Mouse (Mus musculus): ENCODE results near the gene Sohlh1.

Gene Sohlh1

DNA sequence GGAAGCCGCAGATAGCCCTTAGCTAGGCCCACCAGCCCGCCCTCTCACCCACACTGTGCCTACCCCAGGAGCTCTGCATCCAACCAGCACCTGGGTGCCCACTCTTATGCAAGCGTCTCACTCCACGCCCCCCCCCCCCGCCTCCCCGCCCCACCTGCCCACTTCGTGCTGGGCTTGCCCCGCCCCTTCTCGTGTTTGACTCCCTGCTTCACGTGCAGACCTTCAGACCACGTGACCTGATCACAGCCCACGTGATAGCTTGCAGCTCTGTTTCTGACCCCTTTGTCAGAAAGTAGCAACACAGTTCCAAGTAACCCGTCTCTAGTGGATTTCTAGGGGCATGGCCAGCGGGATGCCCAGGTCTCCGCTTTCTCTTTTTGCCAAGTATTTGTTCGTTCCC, at the start of gene Sohlh1:
Sohlh1 (minus strand) TSS at position 23 of the 400 bp plus-strand sequence.
- no peak for DNase-seq (ENCODE audit: low spot score in 2 of 2)

DNA sequence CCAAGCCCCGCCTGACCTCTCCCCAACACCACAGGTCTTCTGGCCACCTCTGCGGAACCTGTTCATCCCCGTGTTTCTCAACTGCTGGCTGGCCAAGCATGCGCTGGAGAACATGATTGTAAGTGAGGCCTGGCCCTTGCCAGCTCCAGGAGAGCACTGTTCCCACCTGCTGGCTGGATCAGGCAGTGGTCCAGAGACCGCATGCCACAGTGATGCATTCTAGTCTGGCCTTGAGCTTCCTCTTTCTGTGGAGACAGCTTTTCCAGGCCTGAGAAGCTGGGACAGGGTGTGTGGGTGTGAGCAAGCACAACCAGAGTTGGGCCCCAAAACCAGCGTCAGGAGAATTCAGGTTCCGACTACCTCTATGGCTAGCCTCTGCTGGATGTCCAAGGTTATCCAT, 45.4 kb upstream of the Sohlh1 start:
- no peak for DNase-seq (ENCODE audit: low spot score in 2 of 2)

DNA sequence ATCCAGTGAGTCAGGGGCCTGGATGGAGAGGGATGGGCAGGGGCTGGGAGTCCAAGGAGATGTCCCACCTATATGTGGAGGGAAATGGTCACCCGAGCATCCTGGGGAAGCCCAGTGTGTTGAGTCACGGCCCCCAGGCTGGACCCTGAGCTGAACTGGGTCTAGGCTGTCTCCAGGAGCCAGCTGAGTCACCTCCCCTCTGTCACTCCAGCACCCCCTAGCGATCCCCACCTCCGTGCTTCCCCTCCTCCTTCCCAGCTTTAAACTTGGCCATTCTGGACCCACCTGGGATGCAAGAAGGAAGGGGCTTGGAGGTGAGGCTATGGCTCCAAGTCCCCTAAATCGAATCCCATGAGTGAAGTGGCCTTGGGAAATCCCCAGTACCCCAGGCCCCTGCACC, 41.1 kb upstream of the Sohlh1 start:
- no peak for DNase-seq (ENCODE audit: low spot score in 2 of 2)

DNA sequence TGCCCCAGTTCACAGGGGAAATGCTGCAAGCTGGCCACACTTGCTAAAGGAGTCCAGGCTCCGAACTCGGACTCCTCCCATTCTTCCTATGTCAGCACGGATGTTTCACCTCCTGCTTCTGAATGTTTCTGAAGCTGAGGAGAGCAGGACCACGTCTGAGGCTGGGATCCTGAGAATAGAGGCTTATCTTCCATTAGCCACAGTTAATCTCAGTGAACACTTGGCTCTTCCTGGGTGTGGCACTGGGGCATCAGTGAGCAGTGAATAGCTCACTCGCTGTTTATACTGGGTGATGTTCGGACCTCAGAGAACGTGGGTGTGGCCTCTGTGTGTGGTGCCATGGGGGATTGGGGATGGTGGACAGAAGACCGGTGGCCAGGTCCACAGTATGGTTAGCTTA, 40.2 kb upstream of the Sohlh1 start:
- DNase-seq (ENCODE audit: low spot score in 2 of 2) = no peak

DNA sequence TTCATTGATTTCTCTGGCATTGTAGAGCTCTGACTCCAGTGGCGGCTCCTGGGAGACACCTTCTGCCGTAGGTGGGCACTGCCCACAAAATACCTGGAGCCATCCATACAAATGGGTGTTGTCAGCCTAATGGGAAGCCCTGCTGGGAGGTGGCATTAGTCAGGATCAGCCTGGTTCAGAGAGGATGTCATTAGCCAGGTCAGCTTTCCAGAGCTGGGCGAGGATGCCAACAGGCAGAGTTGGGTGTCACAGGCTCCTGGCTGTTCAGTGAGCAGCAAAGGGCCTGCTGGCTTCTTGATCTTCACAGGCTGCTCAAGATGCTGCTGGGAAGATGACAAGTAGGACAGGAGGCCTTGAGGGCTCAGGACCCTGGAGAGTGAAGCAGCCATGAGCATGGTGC, 37.7 kb upstream of the Sohlh1 start:
- no peak for DNase-seq (ENCODE audit: low spot score in 2 of 2)

DNA sequence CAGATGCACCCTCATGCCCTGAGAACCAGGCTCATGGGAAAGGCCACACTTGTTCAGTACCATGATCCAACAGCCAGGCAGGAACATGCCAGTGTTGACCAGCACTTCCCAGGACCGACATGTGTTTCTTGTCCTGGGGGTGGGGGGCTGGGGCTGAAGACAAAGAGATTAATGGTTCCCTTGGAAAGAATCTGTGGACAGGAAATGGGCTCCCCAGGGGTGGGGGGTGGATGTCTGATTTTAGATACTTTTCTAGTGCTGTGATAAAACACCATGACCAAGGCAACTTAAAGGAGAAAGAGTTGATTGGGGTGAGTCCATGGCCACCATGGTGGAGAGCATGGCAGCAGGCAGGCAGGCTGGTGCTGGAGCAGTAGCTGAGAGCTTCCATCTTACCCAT, 35.2 kb upstream of the Sohlh1 start:
- DNase-seq (ENCODE audit: low spot score in 2 of 2) = no peak

DNA sequence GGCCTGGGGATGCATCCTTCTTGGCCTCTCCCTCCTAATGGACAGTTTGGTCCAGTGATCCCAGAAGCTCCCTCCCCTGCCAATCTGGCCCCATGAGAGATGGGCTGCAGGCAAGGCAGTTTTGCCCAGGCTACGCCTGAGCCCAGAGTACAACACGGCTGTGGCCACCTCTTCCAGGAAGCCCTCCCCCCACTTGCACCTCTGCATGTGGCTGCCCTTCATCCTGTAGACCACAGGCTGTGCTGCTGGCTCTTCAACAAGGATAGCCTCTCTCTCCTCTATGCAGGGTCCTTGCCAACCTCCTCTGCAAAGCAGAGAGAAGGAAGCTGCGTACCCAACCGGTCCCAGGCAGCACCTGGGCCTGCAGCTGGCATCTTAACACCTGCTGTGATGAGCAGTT, 32.0 kb upstream of the Sohlh1 start:
- no peak for DNase-seq (ENCODE audit: low spot score in 2 of 2)

DNA sequence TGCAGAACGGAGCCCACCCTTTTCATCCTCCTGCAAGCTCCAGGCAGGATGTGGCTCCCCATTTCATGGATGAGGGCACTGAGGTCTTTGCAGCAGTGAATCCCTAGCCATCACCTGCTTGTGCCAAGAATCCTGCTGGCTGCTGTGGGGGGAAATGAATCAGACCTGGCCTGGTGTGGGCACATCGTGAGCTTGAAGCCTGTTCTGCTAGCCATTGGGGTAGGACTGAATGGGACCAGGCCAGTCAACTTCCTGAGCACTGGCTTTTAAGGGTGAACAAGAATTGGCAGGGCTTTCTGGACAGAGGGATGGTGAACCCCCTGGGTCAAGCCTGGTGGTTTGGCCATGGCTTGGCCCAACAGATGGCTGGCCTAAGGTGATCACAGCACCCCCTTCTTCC, 31.5 kb upstream of the Sohlh1 start:
- DNase-seq (ENCODE audit: low spot score in 2 of 2) = no peak

DNA sequence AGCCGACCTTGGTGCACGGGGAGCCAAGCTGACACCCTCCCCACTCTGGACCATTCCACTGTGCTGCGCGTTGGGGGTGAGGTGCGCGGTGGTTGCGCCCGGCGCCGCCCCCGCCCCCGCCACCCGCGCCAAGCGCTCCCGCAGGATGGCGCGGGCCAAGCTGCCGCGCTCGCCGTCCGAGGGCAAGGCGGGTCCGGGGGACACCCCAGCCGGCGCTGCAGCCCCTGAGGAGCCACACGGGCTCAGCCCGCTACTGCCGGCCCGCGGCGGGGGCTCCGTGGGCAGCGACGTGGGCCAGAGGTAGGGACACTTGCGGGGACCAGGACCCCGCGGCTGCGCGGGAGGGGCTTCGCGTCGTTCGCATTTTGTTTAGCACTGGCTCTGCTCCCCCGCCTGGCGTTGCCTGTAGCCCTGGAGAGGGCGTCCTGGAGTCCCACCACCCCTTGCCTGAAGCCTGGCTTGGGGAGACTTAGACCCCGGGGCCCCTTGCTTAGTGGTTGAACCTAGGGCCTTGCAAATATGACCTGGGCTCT, 30.8 kb upstream of the Sohlh1 start:
- DNase-seq (ENCODE audit: low spot score in 2 of 2) = peak; percentile 46 to 49

DNA sequence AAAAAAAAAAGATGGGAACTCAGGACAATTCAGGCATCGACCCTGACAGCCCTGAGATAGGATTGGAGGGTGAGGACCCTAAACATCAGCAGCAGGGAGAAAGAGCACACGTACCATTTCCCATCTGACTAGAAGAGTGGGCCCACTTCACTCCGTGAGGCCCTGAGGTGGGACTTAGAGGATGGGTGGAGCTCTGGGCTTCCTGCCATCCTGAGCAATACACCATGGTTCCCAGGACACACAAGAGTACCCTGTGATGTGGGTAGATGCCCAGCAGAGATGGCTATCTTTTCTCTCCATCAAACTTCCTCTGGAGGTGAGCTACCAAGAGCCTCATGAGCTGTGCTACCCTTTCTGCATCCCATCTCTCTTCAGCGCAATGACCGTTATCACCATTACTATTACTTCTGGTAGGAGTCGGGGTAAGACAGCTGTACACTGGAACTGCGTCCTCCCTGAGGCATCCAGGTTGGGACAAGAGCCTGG, 30.2 kb upstream of the Sohlh1 start:
- DNase-seq (ENCODE audit: low spot score in 2 of 2) = peak in 1 of 2 experiments; percentile 19

DNA sequence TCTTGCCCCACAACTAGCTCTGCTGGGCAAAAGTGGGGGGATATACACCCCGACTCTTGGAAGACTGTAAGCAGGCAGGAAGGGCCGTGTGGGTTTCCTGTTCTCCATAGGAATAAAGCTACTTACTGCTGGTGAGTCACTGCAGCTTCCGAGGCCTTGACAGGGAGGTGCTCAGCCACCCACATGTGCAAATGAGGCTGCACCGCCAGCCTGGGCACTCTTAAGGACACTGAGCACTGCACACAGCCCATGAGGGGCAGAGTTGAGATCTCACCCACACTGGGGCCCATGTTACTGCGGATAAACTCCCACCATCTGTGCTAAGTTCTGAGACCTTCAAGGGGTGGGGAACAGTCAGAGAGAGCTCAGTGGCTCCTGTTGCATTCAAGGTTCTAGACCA, 19.6 kb upstream of the Sohlh1 start:
- DNase-seq (ENCODE audit: low spot score in 2 of 2) = peak; percentile 53 to 62

DNA sequence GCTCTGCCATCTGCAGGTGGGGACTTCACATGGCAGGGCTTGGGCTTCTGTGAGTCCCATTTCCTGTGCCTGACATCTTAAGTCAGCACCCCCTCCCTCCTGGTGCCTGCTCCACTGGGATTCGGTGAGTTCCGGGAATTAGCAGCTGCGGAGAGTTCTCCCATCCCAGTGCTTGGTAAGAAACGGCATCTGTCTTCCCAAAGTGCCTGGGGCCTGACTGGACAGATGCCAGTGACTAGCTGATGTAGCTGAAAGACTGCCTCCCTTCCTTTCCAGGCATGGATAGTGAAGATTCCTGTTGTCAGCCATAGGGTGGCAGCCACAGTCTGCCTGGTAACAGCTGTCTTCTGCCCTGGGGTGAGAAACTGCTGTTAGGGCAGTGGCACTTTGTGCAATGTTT, 18.4 kb upstream of the Sohlh1 start:
- DNase-seq (ENCODE audit: low spot score in 2 of 2) = peak; percentile 73 to 76

DNA sequence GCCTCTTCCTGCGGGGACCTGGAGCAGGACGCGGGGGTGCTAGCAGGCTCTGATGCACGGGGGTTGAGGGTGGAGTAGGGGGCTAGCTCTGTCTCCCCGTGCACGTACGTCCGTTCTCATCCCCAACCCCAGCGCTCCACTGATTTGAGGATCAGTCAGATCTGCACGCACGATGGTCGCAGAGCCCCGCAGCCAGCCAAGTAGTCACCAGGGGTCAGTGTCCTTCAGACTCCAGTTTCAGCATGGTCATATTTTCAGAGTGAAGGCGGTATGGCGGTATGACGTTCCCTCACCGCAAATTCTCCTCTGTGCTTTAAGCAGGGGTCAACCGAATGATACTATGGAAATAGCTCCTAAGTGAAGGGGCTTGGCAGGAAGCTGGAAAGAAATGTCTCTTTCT, 17.2 kb upstream of the Sohlh1 start:
- DNase-seq (ENCODE audit: low spot score in 2 of 2) = no peak

DNA sequence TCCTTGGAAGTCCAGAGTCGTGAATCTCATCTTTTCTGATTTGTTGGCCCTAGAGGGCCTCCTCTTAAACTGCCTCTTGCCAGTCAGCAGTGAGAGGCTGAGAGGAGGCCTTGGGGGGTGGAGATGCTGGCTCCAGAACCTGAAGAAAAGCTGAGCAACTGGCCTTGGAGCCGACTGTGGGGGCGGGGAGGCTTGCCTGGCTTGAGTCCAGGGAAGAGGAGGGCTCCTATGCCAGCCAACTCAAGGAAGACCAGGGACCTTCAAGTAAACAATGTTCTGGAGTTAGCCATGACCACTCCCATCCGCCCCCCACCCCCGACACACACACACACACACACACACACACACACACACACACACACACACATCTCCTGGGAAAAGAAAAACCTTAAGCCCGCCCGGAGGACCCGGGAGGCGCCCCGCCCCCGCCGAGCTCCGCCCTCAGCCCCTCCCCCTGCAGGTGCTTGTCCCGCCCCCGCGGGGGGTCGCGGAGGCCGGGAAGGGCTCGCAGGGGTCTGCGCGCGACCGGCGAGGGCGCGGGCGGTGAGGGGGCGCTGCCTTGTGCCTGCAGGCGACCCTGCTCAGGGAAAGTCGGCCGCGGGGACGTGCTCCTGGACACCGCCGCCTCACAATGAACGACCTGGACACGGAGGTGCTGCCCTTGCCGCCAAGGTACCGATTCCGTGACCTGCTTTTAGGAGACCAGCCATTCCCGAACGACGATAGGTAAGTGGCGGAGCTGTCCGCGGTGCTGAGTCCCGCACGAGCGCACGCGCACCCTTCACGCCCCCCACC, 16.5 kb upstream of the Sohlh1 start, which contains the start of gene Kcnt1:
Kcnt1 (plus strand) TSS at position 398 of the 795 bp plus-strand sequence.
- peak; percentile 62 to 63 for DNase-seq (ENCODE audit: low spot score in 2 of 2)

DNA sequence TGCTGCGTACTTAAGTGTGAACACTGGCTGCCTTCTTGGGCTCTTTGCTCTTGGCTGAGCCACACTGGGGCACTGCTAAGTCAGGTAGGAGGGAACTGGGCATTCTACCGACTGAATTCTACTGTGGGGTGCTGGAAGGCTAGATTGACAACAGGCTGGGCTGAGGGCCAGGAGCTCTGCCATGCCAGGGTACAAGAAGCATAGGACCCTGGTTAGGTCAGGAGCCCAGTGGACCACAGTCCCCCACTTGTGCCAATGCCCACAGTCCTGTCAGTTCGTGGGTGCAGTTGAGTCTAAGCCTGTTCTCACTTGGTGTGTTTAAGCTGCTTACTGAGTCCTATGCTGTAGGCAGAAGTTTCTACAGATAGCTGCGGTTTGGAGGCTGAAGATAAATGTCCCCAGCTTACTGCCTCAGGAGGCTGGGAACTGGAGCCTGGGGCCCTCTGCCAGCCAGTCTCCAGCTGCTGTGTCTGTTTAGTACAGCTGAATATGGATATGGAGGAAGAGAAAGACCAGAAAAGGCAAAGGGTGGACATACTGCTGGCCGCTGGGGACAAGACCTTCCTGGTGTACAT, 15.7 kb upstream of the Sohlh1 start:
- DNase-seq (ENCODE audit: low spot score in 2 of 2) = peak in 1 of 2 experiments; percentile 35

DNA sequence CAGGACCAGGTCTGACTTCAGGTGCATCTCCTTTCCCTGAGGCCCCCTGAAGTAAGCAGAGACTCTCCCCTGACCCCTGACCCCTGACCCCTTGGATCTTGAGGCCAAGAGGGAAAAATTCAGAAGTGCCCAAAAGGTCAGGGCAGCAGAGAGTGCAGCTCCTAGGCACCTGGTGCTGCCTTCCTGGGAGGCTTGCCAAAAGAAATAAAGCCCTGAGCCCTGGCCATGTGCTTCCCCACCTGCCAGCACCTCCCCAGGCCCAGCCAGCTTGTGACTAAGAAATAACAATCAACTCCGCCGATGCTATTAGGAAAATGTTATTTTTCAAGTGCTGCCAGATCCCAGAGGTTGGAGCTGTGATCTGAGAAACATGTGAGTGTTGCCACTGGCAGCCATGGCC, 15.0 kb upstream of the Sohlh1 start:
- DNase-seq (ENCODE audit: low spot score in 2 of 2) = no peak

DNA sequence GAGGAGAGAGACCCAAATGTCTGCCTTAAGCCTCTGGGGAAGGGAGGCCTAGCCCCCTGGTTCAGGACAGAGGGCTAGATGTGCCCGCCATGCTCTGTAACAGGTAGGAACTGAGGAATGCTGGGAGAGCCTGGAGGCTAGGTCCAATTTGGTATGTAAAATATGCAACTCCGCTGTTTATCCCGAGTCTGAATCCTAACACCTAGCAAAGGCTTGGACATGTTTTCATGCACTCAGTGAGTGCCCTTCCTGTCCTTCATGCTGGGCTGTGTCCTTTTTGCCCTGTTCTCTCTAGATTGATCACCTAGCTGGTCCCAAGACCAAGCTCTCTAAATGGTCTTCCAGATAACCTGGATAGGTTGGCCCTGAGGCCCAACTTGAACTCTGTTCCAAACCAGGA, 12.8 kb upstream of the Sohlh1 start:
- no peak for DNase-seq (ENCODE audit: low spot score in 2 of 2)

DNA sequence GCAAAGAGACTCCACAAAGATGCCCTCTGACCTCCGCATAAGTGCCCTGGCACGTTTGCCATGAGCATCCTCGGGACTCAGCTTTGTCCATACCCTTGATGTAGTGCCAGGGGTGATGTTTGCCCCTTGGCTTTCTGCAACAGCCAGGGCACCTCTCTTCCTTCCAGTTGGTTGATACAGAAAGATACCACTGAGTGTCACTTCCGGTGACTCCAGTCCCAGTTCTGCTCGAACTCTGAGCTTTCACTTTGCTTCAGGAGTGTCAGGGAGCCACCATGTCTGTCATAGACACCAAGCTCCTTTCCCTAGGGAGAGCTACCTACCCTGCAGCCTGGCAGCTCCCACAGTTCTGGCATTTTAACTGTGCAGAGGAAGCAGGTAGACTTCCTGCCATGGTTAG, 7.0 kb upstream of the Sohlh1 start:
- no peak for DNase-seq (ENCODE audit: low spot score in 2 of 2)

DNA sequence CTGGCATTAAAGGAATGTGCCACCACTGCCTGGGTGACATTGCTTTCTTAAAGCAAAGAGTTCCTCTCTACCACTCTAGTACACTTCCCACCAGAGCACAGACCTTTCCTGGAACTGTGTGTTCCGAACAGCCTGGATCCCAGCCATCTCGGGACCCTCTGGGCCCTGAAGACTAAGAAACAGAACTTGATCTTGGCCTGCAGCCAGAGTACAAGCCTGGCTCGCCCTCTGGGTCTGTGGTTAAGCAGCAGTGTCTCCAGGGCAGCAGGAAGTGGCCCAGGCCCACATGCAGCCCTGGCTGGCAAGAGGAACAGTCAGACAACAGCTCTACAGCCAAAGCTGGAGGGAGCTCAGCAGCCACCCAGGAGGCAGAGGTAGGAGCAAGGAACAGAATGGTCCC, 5.6 kb upstream of the Sohlh1 start:
- DNase-seq (ENCODE audit: low spot score in 2 of 2) = peak in 1 of 2 experiments; percentile 55

DNA sequence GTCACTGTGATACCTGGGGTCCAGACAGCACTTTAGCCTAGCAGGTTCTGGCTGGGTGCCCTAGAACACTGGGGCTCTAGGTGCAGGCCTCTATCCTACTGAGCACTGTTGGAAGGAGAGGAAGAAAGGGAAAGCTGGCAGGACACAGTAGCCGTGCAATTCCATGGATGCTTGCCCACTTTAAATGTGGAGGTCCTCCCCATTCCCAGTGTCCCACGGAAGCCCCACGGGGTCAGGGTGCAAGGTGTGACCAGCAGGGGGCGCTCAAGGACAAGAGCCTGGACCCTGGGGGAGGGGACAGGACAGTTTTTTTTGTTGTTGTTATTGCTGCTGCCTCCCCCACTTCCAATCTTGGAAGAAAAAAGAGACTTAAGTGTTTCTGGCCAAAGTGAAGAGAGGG, 3.3 kb upstream of the Sohlh1 start:
- DNase-seq (ENCODE audit: low spot score in 2 of 2) = peak; percentile 53 to 54

DNA sequence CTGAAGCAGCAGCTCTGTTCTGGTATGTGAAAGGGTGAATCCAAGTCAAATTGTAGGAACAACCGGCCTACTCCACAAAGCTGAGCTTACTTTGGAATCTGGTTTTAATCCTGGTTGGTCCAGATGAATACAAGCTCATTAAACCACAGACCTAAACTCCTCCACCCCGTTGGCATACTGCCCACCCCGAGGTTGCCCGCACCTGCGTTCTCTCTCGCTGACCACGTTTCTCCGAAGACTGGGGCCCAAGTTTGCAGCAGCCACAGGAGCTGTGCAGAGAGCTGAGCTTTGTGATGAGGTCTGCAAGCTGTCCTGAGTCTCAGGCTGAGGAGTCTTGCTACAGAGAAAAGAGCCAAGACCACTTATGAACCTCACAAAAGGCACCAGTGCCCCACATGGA, 532 bp downstream of the Sohlh1 start:
- DNase-seq (ENCODE audit: low spot score in 2 of 2) = no peak

DNA sequence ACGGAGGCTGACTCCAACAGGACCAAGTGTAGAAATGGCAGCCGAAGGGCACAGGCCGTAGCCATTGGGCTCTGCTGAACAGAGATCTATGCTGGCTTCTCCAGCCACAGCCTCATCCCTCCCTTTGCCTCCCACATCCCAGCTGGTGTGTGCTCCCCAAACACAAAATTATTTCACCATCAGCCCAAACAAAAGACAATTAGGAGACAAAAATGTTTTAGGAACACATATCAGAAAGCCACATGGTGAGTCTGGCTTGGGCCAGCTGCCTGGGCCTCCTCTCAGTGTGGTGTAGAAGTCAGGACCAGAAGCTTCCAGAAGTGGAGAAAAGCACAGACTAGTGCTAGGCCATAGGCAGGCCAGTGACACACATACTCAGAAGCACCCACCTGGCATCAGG, 3.0 kb downstream of the Sohlh1 start:
- peak in 1 of 2 experiments; percentile 18 for DNase-seq (ENCODE audit: low spot score in 2 of 2)

DNA sequence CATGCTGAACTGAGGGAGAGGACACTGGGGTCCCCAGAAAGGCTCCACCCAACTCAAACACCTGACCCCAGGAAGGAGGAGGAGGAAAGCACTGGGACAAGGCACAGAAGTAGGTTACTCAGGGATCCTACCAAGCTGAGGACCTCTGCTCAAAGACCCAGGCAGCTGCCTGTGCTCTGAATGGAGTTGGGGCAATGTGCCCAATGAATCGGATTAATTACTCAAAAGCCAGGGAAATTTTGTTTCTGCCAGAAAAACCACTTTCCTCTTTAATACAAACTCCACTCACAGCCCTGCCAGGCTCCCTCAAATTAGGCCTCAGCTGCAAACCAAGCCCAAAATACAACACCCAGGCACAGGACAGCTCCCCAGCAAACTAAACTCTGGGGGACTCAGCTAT, 4.3 kb downstream of the Sohlh1 start:
- peak in 1 of 2 experiments; percentile 19 for DNase-seq (ENCODE audit: low spot score in 2 of 2)
